Mouse (Mus musculus) retina, postnatal 7 days (tissue): Measurements from ENCODE around the gene Mphosph8.

Source experiments
- DNase-seq: peaks from one replicate; pipeline ENCODE4 v3.0.0-alpha.2; 2012; ENCODE audit warnings: low read depth, low spot score

Gene Mphosph8

GRCm38 (mm10) chr14:56667969-56668802 lies at the start of gene Mphosph8:
Gene Mphosph8 (plus strand): TSS chr14:56668248.
- DNase-seq, result peak; percentile 99

GRCm38 (mm10) chr14:56620425-56620824 lies 47.6 kb upstream of the Mphosph8 start:
- no peak for DNase-seq

- no peak for DNase-seq
Observed at GRCm38 (mm10) chr14:56626202-56626601, 41.8 kb upstream of the Mphosph8 start.

- no peak for DNase-seq
Observed at GRCm38 (mm10) chr14:56628336-56628735, 39.7 kb upstream of the Mphosph8 start.

- DNase-seq, result no peak
Observed at GRCm38 (mm10) chr14:56631109-56631508, 36.9 kb upstream of the Mphosph8 start.

- no peak for DNase-seq
Observed at GRCm38 (mm10) chr14:56647206-56647605, 20.8 kb upstream of the Mphosph8 start.

GRCm38 (mm10) chr14:56649448-56649847 lies 18.6 kb upstream of the Mphosph8 start:
- no peak for DNase-seq

- no peak for DNase-seq
Observed at GRCm38 (mm10) chr14:56665651-56666050, 2.4 kb upstream of the Mphosph8 start.

- no peak for DNase-seq
Observed at GRCm38 (mm10) chr14:56666909-56667308, 1.1 kb upstream of the Mphosph8 start.

- no peak for DNase-seq
Observed at GRCm38 (mm10) chr14:56669046-56669620, 1.1 kb downstream of the Mphosph8 start.

GRCm38 (mm10) chr14:56685426-56685825 lies 17.4 kb downstream of the Mphosph8 start:
- no peak for DNase-seq

- DNase-seq, result no peak
Observed at GRCm38 (mm10) chr14:56689116-56689515, 21.1 kb downstream of the Mphosph8 start.

GRCm38 (mm10) chr14:56689766-56690165 lies 21.7 kb downstream of the Mphosph8 start:
- no peak for DNase-seq

- DNase-seq, result no peak
Observed at GRCm38 (mm10) chr14:56695495-56695894, 27.4 kb downstream of the Mphosph8 start.

- DNase-seq, result no peak
Observed at GRCm38 (mm10) chr14:56697836-56698235, 29.8 kb downstream of the Mphosph8 start.

GRCm38 (mm10) chr14:56702644-56703043 lies 34.6 kb downstream of the Mphosph8 start:
- no peak for DNase-seq

GRCm38 (mm10) chr14:56705687-56706086 lies 37.6 kb downstream of the Mphosph8 start:
- no peak for DNase-seq

GRCm38 (mm10) chr14:56726493-56726892 lies 58.4 kb downstream of the Mphosph8 start:
- no peak for DNase-seq

GRCm38 (mm10) chr14:56740175-56740574 lies 72.1 kb downstream of the Mphosph8 start:
- no peak for DNase-seq
